Mouse (Mus musculus) CH12.LX (cell line): ENCODE measurements at regions not wholly inside any gene's neighbourhood (a gene's known extent, or its start where the extent isn't known, plus 50 kb on each side); places are given as distances from the start of the nearest gene placed in this dataset.

Experiments
- DNase-seq: peaks from one replicate; pipeline ENCODE4 v3.0.0-alpha.2; 2013; ENCODE audit errors: extremely low read depth
- H3K27ac ChIP-seq: 2 replicates; pipeline ENCODE4 v1.5.1; 2012; ENCODE audit warnings: low read depth, mild to moderate bottlenecking, control low read depth, moderate library complexity; ENCODE audit not compliant: insufficient read depth
- H3K27me3 ChIP-seq: replicated peaks from 2 replicates; pipeline ENCODE3; 2012; ENCODE audit warnings: inconsistent platforms
- H3K36me3 ChIP-seq, 2 experiments: replicated peaks in 1 of 2; 2 replicates each; pipeline versions ENCODE3 to v1.6.1; 2012; ENCODE audit warnings: inconsistent platforms in 1 of 2, low read length in 1 of 2, mild to moderate bottlenecking in 1 of 2, mixed read lengths in 1 of 2, moderate library complexity in 1 of 2; ENCODE audit not compliant: control insufficient read depth in 1 of 2, insufficient read depth in 1 of 2
- H3K4me1 ChIP-seq, 2 experiments: 2 replicates each; pipeline ENCODE4 v1.6.1; 2012; ENCODE audit warnings: inconsistent platforms in 1 of 2, moderate library complexity in 1 of 2; ENCODE audit not compliant: insufficient read depth in 2 of 2, control insufficient read depth in 1 of 2
- H3K4me2 ChIP-seq: 2 replicates; pipeline ENCODE4 v1.6.1; 2012; ENCODE audit warnings: low read depth, mild to moderate bottlenecking, control low read depth; ENCODE audit not compliant: poor library complexity, insufficient read depth, severe bottlenecking
- H3K4me3 ChIP-seq, 3 experiments: fragments of 150-350 bp in 1 of 3; sonication (generic) in 1 of 3; replicated peaks in 1 of 3; 2 replicates each; pipeline versions ENCODE3 to v1.5.1; 2011 to 2012; ENCODE audit warnings: low read depth in 2 of 3, low read length in 2 of 3, mild to moderate bottlenecking in 2 of 3, moderate library complexity in 2 of 3, control low read depth in 1 of 3, improper control_type of control experiment in 1 of 3, inconsistent platforms in 1 of 3, mixed read lengths in 1 of 3; ENCODE audit not compliant: poor library complexity in 1 of 3
- H3K79me2 ChIP-seq: replicated peaks from 2 replicates; pipeline ENCODE4 v1.6.1; 2012; ENCODE audit warnings: mild to moderate bottlenecking, moderate library complexity; ENCODE audit not compliant: control insufficient read depth, poor library complexity, insufficient read depth, severe bottlenecking; ENCODE audit errors: extremely low read depth
- H3K9ac ChIP-seq: 2 replicates; pipeline ENCODE4 v1.6.1; 2012; ENCODE audit warnings: low read depth, mild to moderate bottlenecking, control low read depth, moderate library complexity; ENCODE audit not compliant: insufficient read depth
- H3K9me3 ChIP-seq: replicated peaks from 2 replicates; pipeline ENCODE3; 2012; ENCODE audit warnings: low read length, inconsistent platforms, mixed read lengths
- CHD1 ChIP-seq: IDR thresholded peaks from 2 replicates; pipeline ENCODE4 v1.6.1; 2012; ENCODE audit warnings: low read depth, low read length, improper control_type of control experiment, inconsistent platforms
- ELF1 ChIP-seq: IDR thresholded peaks from 2 replicates; pipeline ENCODE4 v1.6.1; 2014; ENCODE audit warnings: low read depth, mild to moderate bottlenecking, inconsistent platforms, low read length, improper control_type of control experiment
- ETS1 ChIP-seq: conservative IDR thresholded peaks from 2 replicates; pipeline ENCODE4 v1.6.1; 2012; ENCODE audit warnings: low read depth, mild to moderate bottlenecking, inconsistent platforms, low read length, improper control_type of control experiment, moderate library complexity
- HCFC1 ChIP-seq: IDR thresholded peaks from 2 replicates; pipeline ENCODE4 v1.6.1; 2012; ENCODE audit warnings: low read depth, mild to moderate bottlenecking, inconsistent platforms, low read length, improper control_type of control experiment
- KAT2A ChIP-seq: IDR thresholded peaks from 2 replicates; pipeline ENCODE4 v1.6.1; 2012; ENCODE audit warnings: low read length, improper control_type of control experiment, inconsistent platforms; ENCODE audit not compliant: insufficient replicate concordance
- MAZ ChIP-seq: IDR thresholded peaks from 2 replicates; pipeline ENCODE4 v1.6.1; 2012; ENCODE audit warnings: low read depth, mild to moderate bottlenecking, inconsistent platforms, low read length, improper control_type of control experiment, moderate library complexity
- MXI1 ChIP-seq: IDR thresholded peaks from 2 replicates; pipeline ENCODE4 v1.6.1; 2011; ENCODE audit warnings: mild to moderate bottlenecking, low read depth, low read length, improper control_type of control experiment
- NELFE ChIP-seq: IDR thresholded peaks from 2 replicates; pipeline ENCODE4 v1.6.1; 2011; ENCODE audit warnings: low read depth, low read length, improper control_type of control experiment
- NRF1 ChIP-seq: IDR thresholded peaks from 2 replicates; pipeline ENCODE4 v1.6.1; 2014; ENCODE audit warnings: low read depth, mild to moderate bottlenecking, inconsistent platforms, low read length, improper control_type of control experiment, moderate library complexity
- PAX5 ChIP-seq: IDR thresholded peaks from 2 replicates; pipeline ENCODE4 v1.6.1; 2012; ENCODE audit warnings: low read length, inconsistent platforms, mixed read lengths
- POLR2A ChIP-seq: IDR thresholded peaks from 2 replicates; pipeline ENCODE4 v1.6.1; 2011; ENCODE audit warnings: low read depth, mild to moderate bottlenecking, improper control_type of control experiment, low read length
- RAD21 ChIP-seq: IDR thresholded peaks from 2 replicates; pipeline ENCODE4 v1.6.1; 2011; ENCODE audit warnings: low read depth, mild to moderate bottlenecking, low read length, improper control_type of control experiment, moderate library complexity
- RCOR1 ChIP-seq: conservative IDR thresholded peaks from 2 replicates; pipeline ENCODE4 v1.6.1; 2012; ENCODE audit warnings: low read depth, mild to moderate bottlenecking, inconsistent platforms, low read length, improper control_type of control experiment
- SMC3 ChIP-seq: IDR thresholded peaks from 2 replicates; pipeline ENCODE4 v1.6.1; 2011; ENCODE audit warnings: low read depth, low read length, improper control_type of control experiment
- TBP ChIP-seq: conservative IDR thresholded peaks from 2 replicates; pipeline ENCODE4 v1.6.1; 2011; ENCODE audit warnings: low read depth, low read length, improper control_type of control experiment
- UBTF ChIP-seq: IDR thresholded peaks from 2 replicates; pipeline ENCODE4 v1.6.1; 2012; ENCODE audit warnings: low read depth, mild to moderate bottlenecking, inconsistent platforms, low read length, improper control_type of control experiment, moderate library complexity
- USF1 ChIP-seq: IDR thresholded peaks from 2 replicates; pipeline ENCODE4 v1.6.1; 2014; ENCODE audit warnings: low read depth, mild to moderate bottlenecking, inconsistent platforms, low read length, improper control_type of control experiment
- USF2 ChIP-seq: conservative IDR thresholded peaks from 2 replicates; pipeline ENCODE4 v1.6.1; 2011; ENCODE audit warnings: low read depth, low read length, improper control_type of control experiment
- ZC3H11A ChIP-seq: IDR thresholded peaks from 2 replicates; pipeline ENCODE4 v1.6.1; 2012; ENCODE audit warnings: low read depth, mild to moderate bottlenecking, inconsistent platforms, low read length, improper control_type of control experiment
- ZKSCAN1 ChIP-seq: IDR thresholded peaks from 2 replicates; pipeline ENCODE4 v1.6.1; 2012; ENCODE audit warnings: low read depth, inconsistent platforms, low read length, improper control_type of control experiment, borderline replicate concordance
- ZMIZ1 ChIP-seq: IDR thresholded peaks from 2 replicates; pipeline ENCODE4 v1.6.1; 2012; ENCODE audit warnings: low read depth, mild to moderate bottlenecking, inconsistent platforms, low read length, improper control_type of control experiment
- dilution Hi-C: fragments of 300-500 bp; cut with MboI; formaldehyde crosslinking; loops from 2 replicates; pipeline ENCODE4 v1.14.3; 2020; ENCODE audit warnings: low sequenced_read_pairs; ENCODE audit not compliant: extremely low pct_unique_long_range_greater_than_20kb, extremely low pct_ligation_motif_present
- in situ Hi-C: fragments of 300-500 bp; cut with MboI; formaldehyde crosslinking; loops from 3 replicates; pipeline ENCODE4 v1.14.3; 2019; ENCODE audit warnings: low sequenced_read_pairs, low pct_ligation_motif_present, low pct_unique_long_range_greater_than_20kb, mixed read lengths

DNA sequence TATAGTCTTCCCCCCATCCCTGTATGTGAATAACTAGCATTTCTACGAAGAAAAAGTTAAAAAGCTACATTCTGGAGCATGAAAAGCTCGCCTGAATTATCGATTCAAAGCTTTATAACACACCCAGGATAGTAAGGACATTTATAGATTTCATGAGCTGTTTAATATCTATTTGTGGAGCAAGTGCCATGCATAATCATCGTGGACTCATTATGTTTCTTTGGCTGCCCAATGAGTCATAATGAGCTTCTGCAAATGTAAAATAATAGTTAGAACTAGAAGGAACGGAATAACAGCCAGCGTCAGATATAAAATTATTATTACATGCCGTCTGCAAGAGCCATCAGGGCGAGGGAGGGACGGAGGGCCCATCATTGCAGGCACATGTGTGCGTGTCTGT is 292.4 kb downstream of the Cd83 start:
- Histone ChIP-seq H3K9me3 (peaks cover 3% of the 10 kb centered on the region), H3K27me3 (no peaks in the 10 kb centered on the region), H3K4me1 (no peaks in the 10 kb centered on the region), H3K27ac (no peak overlapping the region), H3K4me3 (no peak overlapping the region), H3K36me3 (no peaks in the 10 kb centered on the region), H3K9ac (no peak overlapping the region), H3K79me2 (no peaks in the 10 kb centered on the region), H3K4me2 (no peak overlapping the region)
- in situ Hi-C loops (no loop called here), dilution Hi-C loops (no loop called here)
- DNase-seq, result no peak
- no peak for TF ChIP-seq CHD1
- no peak for TF ChIP-seq USF1
- TF ChIP-seq PAX5, result no peak
- TF ChIP-seq ZMIZ1, result no peak
- no peak for TF ChIP-seq RAD21
- TF ChIP-seq POLR2A, result no peak

DNA sequence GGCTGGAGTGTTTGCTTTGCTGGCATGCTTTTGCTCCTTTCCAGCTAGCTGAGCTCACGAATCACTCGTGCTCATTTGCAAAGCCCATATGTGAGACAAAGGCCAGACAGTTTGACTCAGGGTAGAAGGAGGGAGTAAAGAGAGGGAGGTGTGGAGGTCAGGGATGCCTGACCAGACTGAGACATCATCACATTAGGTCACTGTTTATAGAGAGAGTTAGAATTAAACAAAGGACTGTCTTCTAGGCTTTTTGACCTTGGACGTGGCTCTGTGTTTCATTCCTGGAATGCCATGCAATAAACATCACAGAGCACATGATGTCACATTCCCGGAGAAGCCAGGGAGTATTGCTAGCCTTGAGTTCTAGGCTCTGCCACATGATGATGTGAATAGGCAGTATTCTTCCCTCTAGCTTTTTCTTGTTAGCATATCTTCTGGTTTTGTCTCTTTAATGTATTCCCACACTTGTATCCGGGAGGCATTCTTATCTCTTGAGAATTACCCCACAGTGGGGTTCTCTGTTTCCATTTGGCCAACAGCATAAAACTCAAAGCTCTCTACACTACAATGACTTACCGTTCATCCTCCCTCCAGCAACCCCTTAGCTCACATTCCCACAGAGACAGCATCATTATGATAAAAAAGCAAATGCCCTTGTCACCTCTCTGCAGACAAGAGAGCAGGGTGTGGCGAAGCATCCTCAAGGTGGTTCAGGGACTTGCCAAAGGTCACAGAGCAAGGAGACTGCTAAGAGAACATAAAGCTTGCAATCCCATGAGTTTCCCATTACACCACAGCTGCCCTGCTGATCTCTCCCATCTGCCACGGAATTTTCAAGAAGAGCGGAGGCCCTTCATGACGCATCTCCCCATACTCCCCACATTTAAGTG is 301.3 kb downstream of the Cd83 start:
- no peaks in the 10 kb centered on the region for H3K4me1 ChIP-seq
- no peaks in the 10 kb centered on the region for H3K27me3 ChIP-seq
- dilution Hi-C loops, result no loop called here
- no peaks in the 10 kb centered on the region for H3K36me3 ChIP-seq
- H3K9ac ChIP-seq, result no peak overlapping the region
- TF ChIP-seq NRF1, result no peak
- no peak for TF ChIP-seq UBTF
- TF ChIP-seq KAT2A, result no peak
- no peak for TF ChIP-seq USF1
- TF ChIP-seq TBP, result no peak
- TF ChIP-seq NELFE, result no peak
- TF ChIP-seq ELF1, result no peak
- no peak for TF ChIP-seq ETS1
- no peak for TF ChIP-seq RCOR1
- TF ChIP-seq USF2, result no peak
- no peak for TF ChIP-seq MXI1
- TF ChIP-seq ZC3H11A, result no peak
- no peak for TF ChIP-seq ZKSCAN1
- TF ChIP-seq HCFC1, result no peak
- TF ChIP-seq SMC3, result no peak
- no peak for TF ChIP-seq MAZ
- H3K4me2 ChIP-seq, result no peak overlapping the region
- in situ Hi-C loops, result no loop called here
- no peak overlapping the region for H3K27ac ChIP-seq
- H3K4me3 ChIP-seq, result no peak overlapping the region
- H3K9me3 ChIP-seq, result peaks cover 3% of the 10 kb centered on the region
- no peaks in the 10 kb centered on the region for H3K79me2 ChIP-seq
- no peak for DNase-seq
